Mouse (Mus musculus): ENCODE measurements around the gene Bcl10. TPM values are rescaled to one million over a fixed set of nuclear protein-coding genes. Genes with fewer than 3 reads are reported as not detected.
A peak's percentile ranks its signal among the peaks of the same experiment; 100 is the strongest.

Gene Bcl10
- polyA plus RNA-seq, 1 experiment from 2014 or later: 52.0 TPM

GRCm38 (mm10) chr3:145885851-145886464 lies 36.6 kb upstream of the Bcl10 start:
- Histone ChIP-seq H3K4me3 (ENCODE audit: low read length) (no peak overlapping the region), H3K9ac (ENCODE audit: low read length) (no peak overlapping the region), H3K27me3 (ENCODE audit: control insufficient read depth, insufficient read depth, low read depth, low read length) (no peaks in the 10 kb centered on the region), H3K4me2 (ENCODE audit: low read depth, low read length) (no peak overlapping the region), H3K4me1 (replicated peaks; ENCODE audit: control insufficient read depth, insufficient read depth, low read length) (peaks cover 12% of the 10 kb centered on the region), H3K27ac (ENCODE audit: low read length) (peak overlapping the region; percentile 66), H3K36me3 (ENCODE audit: control insufficient read depth, insufficient read depth, low read length) (no peaks in the 10 kb centered on the region), H3K9me3 (ENCODE audit: control insufficient read depth, low read length) (no peaks in the 10 kb centered on the region)
- WGBS: 12% methylated on average over 5 of the region's 5 CpGs
- ATAC-seq (ENCODE audit: low read depth): peak; percentile 76

- Histone ChIP-seq H3K4me3 (ENCODE audit: low read length) (no peak overlapping the region), H3K4me1 (replicated peaks; ENCODE audit: control insufficient read depth, insufficient read depth, low read length) (peaks cover 12% of the 10 kb centered on the region), H3K36me3 (ENCODE audit: control insufficient read depth, insufficient read depth, low read length) (no peaks in the 10 kb centered on the region), H3K4me2 (ENCODE audit: low read depth, low read length) (no peak overlapping the region), H3K27ac (ENCODE audit: low read length) (no peak overlapping the region), H3K9ac (ENCODE audit: low read length) (no peak overlapping the region), H3K27me3 (ENCODE audit: control insufficient read depth, insufficient read depth, low read depth, low read length) (no peaks in the 10 kb centered on the region), H3K9me3 (ENCODE audit: control insufficient read depth, low read length) (no peaks in the 10 kb centered on the region)
- 53% methylated on average over 6 of the region's 6 CpGs for WGBS
- ATAC-seq (ENCODE audit: low read depth): no peak
Measured at GRCm38 (mm10) chr3:145887430-145887971, 35.1 kb upstream of the Bcl10 start.

GRCm38 (mm10) chr3:145890346-145891132 lies 32.1 kb upstream of the Bcl10 start:
- H3K36me3 ChIP-seq (ENCODE audit: control insufficient read depth, insufficient read depth, low read length): no peaks in the 10 kb centered on the region
- WGBS: 74% methylated on average over 18 of the region's 18 CpGs
- no peak for ATAC-seq (ENCODE audit: low read depth)

GRCm38 (mm10) chr3:145892451-145892850 lies 30.2 kb upstream of the Bcl10 start:
- 55% methylated on average over 3 of the region's 3 CpGs for WGBS
- Histone ChIP-seq H3K9ac (ENCODE audit: low read length) (no peak overlapping the region), H3K27me3 (ENCODE audit: control insufficient read depth, insufficient read depth, low read depth, low read length) (no peaks in the 10 kb centered on the region), H3K4me3 (ENCODE audit: low read length) (no peak overlapping the region), H3K27ac (ENCODE audit: low read length) (no peak overlapping the region), H3K4me2 (ENCODE audit: low read depth, low read length) (no peak overlapping the region), H3K9me3 (ENCODE audit: control insufficient read depth, low read length) (no peaks in the 10 kb centered on the region), H3K36me3 (ENCODE audit: control insufficient read depth, insufficient read depth, low read length) (no peaks in the 10 kb centered on the region), H3K4me1 (replicated peaks; ENCODE audit: control insufficient read depth, insufficient read depth, low read length) (peaks cover under 1% of the 10 kb centered on the region; the same call in 1 of the 2 replicates)
- 0 out of 2 replicates have a peak, but pooled peaks have one; percentile 28 for ATAC-seq (ENCODE audit: low read depth)

More at GRCm38 (mm10) chr3:145890346-145891132, 32.1 kb upstream of the Bcl10 start:
- Histone ChIP-seq H3K27me3 (ENCODE audit: control insufficient read depth, insufficient read depth, low read depth, low read length) (no peaks in the 10 kb centered on the region), H3K9ac (ENCODE audit: low read length) (no peak overlapping the region), H3K4me3 (ENCODE audit: low read length) (no peak overlapping the region), H3K9me3 (ENCODE audit: control insufficient read depth, low read length) (no peaks in the 10 kb centered on the region), H3K27ac (ENCODE audit: low read length) (no peak overlapping the region), H3K4me2 (ENCODE audit: low read depth, low read length) (no peak overlapping the region), H3K4me1 (replicated peaks; ENCODE audit: control insufficient read depth, insufficient read depth, low read length) (peaks cover 12% of the 10 kb centered on the region)

GRCm38 (mm10) chr3:145894131-145894530 lies 28.5 kb upstream of the Bcl10 start:
- 73% methylated on average over 12 of the region's 12 CpGs for WGBS
- Histone ChIP-seq H3K4me2 (ENCODE audit: low read depth, low read length) (no peak overlapping the region), H3K9ac (ENCODE audit: low read length) (no peak overlapping the region), H3K4me3 (ENCODE audit: low read length) (no peak overlapping the region), H3K36me3 (ENCODE audit: control insufficient read depth, insufficient read depth, low read length) (no peaks in the 10 kb centered on the region), H3K4me1 (replicated peaks; ENCODE audit: control insufficient read depth, insufficient read depth, low read length) (peaks cover 3% of the 10 kb centered on the region; the same call in 1 of the 2 replicates), H3K9me3 (ENCODE audit: control insufficient read depth, low read length) (no peaks in the 10 kb centered on the region), H3K27me3 (ENCODE audit: control insufficient read depth, insufficient read depth, low read depth, low read length) (no peaks in the 10 kb centered on the region), H3K27ac (ENCODE audit: low read length) (no peak overlapping the region)
- no peak for ATAC-seq (ENCODE audit: low read depth)

GRCm38 (mm10) chr3:145897749-145898148 lies 24.9 kb upstream of the Bcl10 start:
- Histone ChIP-seq H3K4me1 (replicated peaks; ENCODE audit: control insufficient read depth, insufficient read depth, low read length) (peaks cover 3% of the 10 kb centered on the region; the same call in 1 of the 2 replicates), H3K27me3 (ENCODE audit: control insufficient read depth, insufficient read depth, low read depth, low read length) (no peaks in the 10 kb centered on the region), H3K9me3 (ENCODE audit: control insufficient read depth, low read length) (no peaks in the 10 kb centered on the region), H3K36me3 (ENCODE audit: control insufficient read depth, insufficient read depth, low read length) (no peaks in the 10 kb centered on the region), H3K9ac (ENCODE audit: low read length) (no peak overlapping the region), H3K27ac (ENCODE audit: low read length) (no peak overlapping the region), H3K4me2 (ENCODE audit: low read depth, low read length) (no peak overlapping the region), H3K4me3 (ENCODE audit: low read length) (no peak overlapping the region)
- ATAC-seq (ENCODE audit: low read depth): no peak; the same call in 1 of the 2 replicates
- 55% methylated on average over 11 of the region's 11 CpGs for WGBS

DNA sequence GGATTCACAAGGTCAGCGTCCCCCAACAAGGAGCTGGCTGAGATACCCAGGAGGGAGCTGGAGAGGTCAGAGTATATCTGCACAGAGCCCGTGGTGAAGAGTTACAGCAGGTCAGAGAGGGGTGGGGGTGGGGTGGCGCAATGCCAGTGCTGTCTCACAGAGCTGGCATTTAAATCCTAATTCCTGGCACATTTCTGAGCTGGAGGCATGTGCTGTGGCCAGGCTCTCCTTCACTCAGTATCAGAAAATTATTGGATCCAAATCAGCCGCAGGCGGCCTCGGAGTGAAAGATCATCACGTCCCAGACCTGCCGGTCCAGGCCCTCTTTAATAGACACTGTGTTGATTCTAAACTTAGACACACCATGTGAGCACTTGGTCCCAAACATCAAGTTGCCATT lies 22.8 kb upstream of the Bcl10 start:
- no peaks in the 10 kb centered on the region for H3K27me3 ChIP-seq (ENCODE audit: control insufficient read depth, insufficient read depth, low read depth, low read length)
- no peaks in the 10 kb centered on the region for H3K36me3 ChIP-seq (ENCODE audit: control insufficient read depth, insufficient read depth, low read length)
- H3K4me3 ChIP-seq (ENCODE audit: low read length): no peak overlapping the region
- no peak overlapping the region for H3K27ac ChIP-seq (ENCODE audit: low read length)
- no peak overlapping the region for H3K4me2 ChIP-seq (ENCODE audit: low read depth, low read length)
- peaks cover 3% of the 10 kb centered on the region; the same call in 1 of the 2 replicates for H3K4me1 ChIP-seq (replicated peaks; ENCODE audit: control insufficient read depth, insufficient read depth, low read length)
- 77% methylated on average over 8 of the region's 8 CpGs for WGBS
- no peaks in the 10 kb centered on the region for H3K9me3 ChIP-seq (ENCODE audit: control insufficient read depth, low read length)
- no peak for ATAC-seq (ENCODE audit: low read depth)
- H3K9ac ChIP-seq (ENCODE audit: low read length): no peak overlapping the region

DNA sequence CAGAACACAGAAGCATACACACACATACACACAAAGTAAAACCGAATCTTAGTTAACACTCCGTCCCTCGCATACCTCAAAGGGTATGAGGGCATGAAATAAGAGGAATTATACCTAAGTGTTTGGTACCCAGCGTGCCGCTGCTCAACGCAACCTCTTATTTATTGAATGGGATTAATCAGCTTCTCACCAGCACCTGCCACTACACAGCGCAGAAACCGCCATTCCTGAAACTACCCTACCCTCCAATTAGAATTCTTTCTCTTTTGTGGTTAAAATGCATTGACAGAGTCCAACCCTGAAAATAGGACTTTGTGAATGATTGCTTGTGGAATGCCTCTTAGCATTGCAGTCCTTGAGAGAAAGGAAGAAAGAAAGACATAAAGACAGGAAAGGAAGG lies 19.1 kb upstream of the Bcl10 start:
- no peak for ATAC-seq (ENCODE audit: low read depth)
- no peak overlapping the region for H3K4me3 ChIP-seq (ENCODE audit: low read length)
- H3K36me3 ChIP-seq (ENCODE audit: control insufficient read depth, insufficient read depth, low read length): no peaks in the 10 kb centered on the region
- H3K4me1 ChIP-seq (replicated peaks; ENCODE audit: control insufficient read depth, insufficient read depth, low read length): no peaks in the 10 kb centered on the region; the same call in 1 of the 2 replicates
- H3K27me3 ChIP-seq (ENCODE audit: control insufficient read depth, insufficient read depth, low read depth, low read length): no peaks in the 10 kb centered on the region
- no peak overlapping the region for H3K4me2 ChIP-seq (ENCODE audit: low read depth, low read length)
- 87% methylated on average over 8 of the region's 8 CpGs for WGBS
- no peak overlapping the region for H3K9ac ChIP-seq (ENCODE audit: low read length)
- no peak overlapping the region for H3K27ac ChIP-seq (ENCODE audit: low read length)
- no peaks in the 10 kb centered on the region for H3K9me3 ChIP-seq (ENCODE audit: control insufficient read depth, low read length)
